Mouse (Mus musculus): ENCODE results near the gene Dnah14. TPM values are rescaled to one million over a fixed set of nuclear protein-coding genes. Genes with fewer than 3 reads are reported as not detected.

Dnah14 gene
- 1 to 10 TPM in 1 of 2 experiments, under 1 TPM in 1; 0.98 to 2.4 TPM for total RNA-seq (2021)
- long read RNA-seq = 0 reads

GRCm38 (mm10) chr1:181576322-181576721, at the start of gene Dnah14:
Dnah14 (plus strand) TSS chr1:181576559.
- no peak for DNase-seq (ENCODE audit: low spot score in 2 of 2)

GRCm38 (mm10) chr1:181529368-181529767, 47.0 kb upstream of the Dnah14 start:
- DNase-seq (ENCODE audit: low spot score in 2 of 2) = peak; percentile 69 to 71

- no peak for DNase-seq (ENCODE audit: low spot score in 2 of 2)
Measured at GRCm38 (mm10) chr1:181535165-181535873, 41.0 kb upstream of the Dnah14 start.

- DNase-seq (ENCODE audit: low spot score in 2 of 2) = no peak
Measured at GRCm38 (mm10) chr1:181537627-181538525, 38.5 kb upstream of the Dnah14 start.

GRCm38 (mm10) chr1:181539846-181540769, 36.3 kb upstream of the Dnah14 start:
- no peak for DNase-seq (ENCODE audit: low spot score in 2 of 2)

- no peak for DNase-seq (ENCODE audit: low spot score in 2 of 2)
Measured at GRCm38 (mm10) chr1:181543711-181544383, 32.5 kb upstream of the Dnah14 start.

- peak; percentile 70 to 75 for DNase-seq (ENCODE audit: low spot score in 2 of 2)
Measured at GRCm38 (mm10) chr1:181545044-181545772, 31.2 kb upstream of the Dnah14 start.

GRCm38 (mm10) chr1:181549987-181550386, 26.4 kb upstream of the Dnah14 start:
- no peak for DNase-seq (ENCODE audit: low spot score in 2 of 2)

- no peak for DNase-seq (ENCODE audit: low spot score in 2 of 2)
Measured at GRCm38 (mm10) chr1:181550826-181551225, 25.5 kb upstream of the Dnah14 start.

GRCm38 (mm10) chr1:181552533-181553410, 23.6 kb upstream of the Dnah14 start:
- DNase-seq (ENCODE audit: low spot score in 2 of 2) = peak; percentile 39 to 43

- no peak for DNase-seq (ENCODE audit: low spot score in 2 of 2)
Measured at GRCm38 (mm10) chr1:181555475-181555874, 20.9 kb upstream of the Dnah14 start.

- DNase-seq (ENCODE audit: low spot score in 2 of 2) = no peak
Measured at GRCm38 (mm10) chr1:181559655-181560054, 16.7 kb upstream of the Dnah14 start.

GRCm38 (mm10) chr1:181560325-181560724, 16.0 kb upstream of the Dnah14 start:
- no peak for DNase-seq (ENCODE audit: low spot score in 2 of 2)

GRCm38 (mm10) chr1:181560896-181561767, 15.2 kb upstream of the Dnah14 start:
- DNase-seq (ENCODE audit: low spot score in 2 of 2) = no peak

- DNase-seq (ENCODE audit: low spot score in 2 of 2) = no peak
Measured at GRCm38 (mm10) chr1:181561768-181562444, 14.5 kb upstream of the Dnah14 start.

GRCm38 (mm10) chr1:181569447-181569846, 6.9 kb upstream of the Dnah14 start:
- DNase-seq (ENCODE audit: low spot score in 2 of 2) = no peak

GRCm38 (mm10) chr1:181583152-181583551, 6.8 kb downstream of the Dnah14 start:
- DNase-seq (ENCODE audit: low spot score in 2 of 2) = peak in 1 of 2 experiments; percentile 18

All from layer of hippocampus, postnatal 10 days (tissue).